Mouse (Mus musculus) hindbrain, embryonic 11.5 days (tissue): ENCODE results near the gene Rtl8a. TPM values are rescaled to one million over a fixed set of nuclear protein-coding genes. Genes with fewer than 3 reads are reported as not detected.
"Not testable (repeated sequence)": the region's sequence is repeated elsewhere in the genome, so short reads cannot be mapped to it uniquely, and the experiment has no call there.

Source experiments
- ATAC-seq: fragments of 200-750 bp; cut with Nextera tagmentation; 2 replicates; pipeline ENCODE4 v1.8.0; 2017; ENCODE audit warnings: mild to moderate bottlenecking, moderate TSS enrichment, moderate library complexity; ENCODE audit not compliant: low FRiP score
- DNase-seq: peaks from one replicate; pipeline ENCODE4 v3.0.0-alpha.2; 2015; ENCODE audit warnings: low spot score
- H3K27ac ChIP-seq: fragments of 300-500 bp; sonication (generic); 2 replicates; pipeline ENCODE4 v1.5.1; 2014; ENCODE audit warnings: mild to moderate bottlenecking, low read depth, low read length
- H3K27me3 ChIP-seq: fragments of 300-500 bp; sonication (generic); 2 replicates; pipeline ENCODE4 v1.6.1; 2014; ENCODE audit warnings: mild to moderate bottlenecking, low read length, moderate library complexity, mixed read lengths; ENCODE audit not compliant: control insufficient read depth, insufficient read depth
- H3K36me3 ChIP-seq: fragments of 300-500 bp; sonication (generic); 2 replicates; pipeline ENCODE4 v1.6.1; 2014; ENCODE audit warnings: mild to moderate bottlenecking, low read length, moderate library complexity, mixed read lengths; ENCODE audit not compliant: control insufficient read depth, insufficient read depth
- H3K4me1 ChIP-seq: fragments of 300-500 bp; sonication (generic); replicated peaks from 2 replicates; pipeline ENCODE4 v1.6.1; 2014; ENCODE audit warnings: low read length, mixed read lengths; ENCODE audit not compliant: control insufficient read depth, insufficient read depth
- H3K4me2 ChIP-seq: fragments of 300-500 bp; sonication (generic); replicated peaks from 2 replicates; pipeline ENCODE4 v1.6.1; 2014; ENCODE audit warnings: mild to moderate bottlenecking, low read depth, low read length
- H3K4me3 ChIP-seq: fragments of 300-500 bp; sonication (generic); 2 replicates; pipeline ENCODE4 v1.5.1; 2014; ENCODE audit warnings: low read depth, low read length
- H3K9ac ChIP-seq: fragments of 300-500 bp; sonication (generic); 2 replicates; pipeline ENCODE4 v1.6.1; 2014; ENCODE audit warnings: low read depth, low read length
- H3K9me3 ChIP-seq: fragments of 300-500 bp; sonication (generic); 2 replicates; pipeline ENCODE4 v1.6.1; 2016; ENCODE audit warnings: low read length; ENCODE audit not compliant: control insufficient read depth
- WGBS: fragments of 180-500 bp; shearing (Covaris S2); extraction: QIAGEN DNeasy Blood & Tissue Kit; methylation state at CpG from one replicate; pipeline ENCODE4 v1.1.7; 2014; 5-methylcytosine and 5-hydroxymethylcytosine counted together
- polyA plus RNA-seq: library from polyadenylated mRNA; unstranded; fragments of >200 nt; fragmentation: Nextera tagmentation; extraction: Ambion mirVana; gene quantifications from 2 replicates; pipeline ENCODE4 v1.2.1, GENCODE M21; 2014

Gene Rtl8a
- polyA plus RNA-seq, 1 experiment from 2014 or later = 111 TPM

- DNase-seq = peak; percentile 71
- Histone ChIP-seq H3K9me3 (no peaks in the 10 kb centered on the region), H3K4me2 (peak within 1 kb of the TSS; percentile 42), H3K27me3 (no peaks in the 10 kb centered on the region), H3K9ac (peak within 1 kb of the TSS; percentile 53), H3K4me3 (peak within 1 kb of the TSS; percentile 37), H3K4me1 (no peaks in the 10 kb centered on the region), H3K27ac (peak within 1 kb of the TSS; percentile 54; the same call in 1 of the 2 replicates), H3K36me3 (no peaks in the 10 kb centered on the region)
- ATAC-seq = peak; percentile 93
- WGBS = 20% methylated on average over 19 of the region's 20 CpGs
Observed at GRCm38 (mm10) chrX:53607242-53608121, 36.0 kb downstream of the Rtl8a start, which contains the start of gene Rtl8c. Gene Rtl8c (plus strand): TSS chrX:53608032.

DNA sequence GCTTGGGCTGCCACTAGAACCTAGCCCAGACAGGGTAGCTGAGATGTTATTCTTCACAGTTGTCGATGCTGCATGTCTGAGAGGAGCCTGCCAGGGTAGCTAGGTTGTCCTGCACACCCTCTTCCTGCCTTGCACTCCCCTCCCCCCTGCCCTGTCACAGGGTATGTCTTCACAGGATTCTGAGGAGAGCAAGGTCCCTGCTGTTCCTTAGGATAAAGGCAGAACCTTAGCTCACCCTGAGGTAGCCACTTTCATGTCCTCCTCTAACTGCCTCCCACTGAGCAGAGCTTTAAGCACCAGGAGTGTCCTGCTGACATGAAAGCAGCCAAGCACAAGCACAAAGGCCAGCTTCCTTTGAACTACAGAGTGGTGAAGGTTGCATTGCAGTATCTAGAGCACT is 37.3 kb downstream of the Rtl8a start:
- not testable (repeated sequence) for DNase-seq, H3K9ac ChIP-seq
- WGBS = 25% methylated on average over 1 of the region's 1 CpGs

DNA sequence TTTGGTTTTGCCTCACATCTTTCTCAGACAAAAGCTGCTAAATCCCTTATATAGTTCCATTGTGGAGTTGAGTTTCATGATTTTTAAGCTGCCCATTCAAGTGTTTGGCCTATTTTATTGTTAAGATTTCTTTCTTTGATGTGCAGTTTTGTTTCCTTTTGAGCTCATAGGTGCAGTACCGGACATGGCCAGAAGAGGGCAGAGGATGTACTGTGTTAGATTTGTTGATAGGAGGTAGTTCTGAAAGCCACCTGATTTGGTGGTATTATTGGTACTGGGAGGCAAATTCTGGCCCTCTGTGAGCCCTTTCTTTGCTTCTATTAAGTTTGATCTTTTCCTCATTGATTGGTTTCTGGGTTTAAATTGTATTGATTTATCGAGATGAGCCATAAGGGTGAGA is 43.5 kb downstream of the Rtl8a start:
- H3K36me3 ChIP-seq, H3K27ac ChIP-seq: not testable (repeated sequence)
- WGBS = 49% methylated on average over 2 of the region's 2 CpGs

More for the DNA sequence above, 37.3 kb downstream of the Rtl8a start:
- not testable (repeated sequence) for H3K9me3 ChIP-seq, ATAC-seq, H3K27ac ChIP-seq, H3K4me3 ChIP-seq, H3K4me2 ChIP-seq, H3K4me1 ChIP-seq, H3K27me3 ChIP-seq, H3K36me3 ChIP-seq

More for the DNA sequence above, 43.5 kb downstream of the Rtl8a start:
- H3K4me2 ChIP-seq, ATAC-seq, H3K9me3 ChIP-seq, H3K4me1 ChIP-seq, H3K4me3 ChIP-seq, DNase-seq, H3K9ac ChIP-seq, H3K27me3 ChIP-seq: not testable (repeated sequence)

Other genes starting within 250 kb of the Rtl8a start
- not detected in 2 replicates for gene Etd, start 208.8 kb downstream of the Rtl8a start, polyA plus RNA-seq
- 66.2 and 79.1 TPM in 2 replicates for gene Rtl8c, start 35.6 kb downstream of the Rtl8a start, polyA plus RNA-seq
- gene Gm14597, start 34.7 kb downstream of the Rtl8a start, polyA plus RNA-seq = not detected in 2 replicates
- 82.8 and 85.5 TPM in 2 replicates for gene Rtl8b, start 26.7 kb upstream of the Rtl8a start, polyA plus RNA-seq
- gene 4930502E18Rik, start 81.1 kb upstream of the Rtl8a start, polyA plus RNA-seq = 0.10 TPM in 1 of 2 replicates, not detected in the other
- gene 1700013H16Rik, start 114.1 kb upstream of the Rtl8a start, polyA plus RNA-seq = not detected in 2 replicates
- not detected in 2 replicates for gene Zfp36l3, start 132.7 kb upstream of the Rtl8a start, polyA plus RNA-seq
- 1.1 and 2.0 TPM in 2 replicates for gene Xlr, start 154.0 kb upstream of the Rtl8a start, polyA plus RNA-seq